Mouse (Mus musculus) gastrocnemius, postnatal 4 days (tissue): ENCODE results near the gene A830031A19Rik. TPM values are rescaled to one million over a fixed set of nuclear protein-coding genes. Genes with fewer than 3 reads are reported as not detected.

Experiments
- DNase-seq, 2 experiments: peaks; one replicate each; pipeline ENCODE4 v3.0.0; 2021 to 2022; ENCODE audit warnings: low spot score in 2 of 2, mixed read lengths in 2 of 2
- long read RNA-seq, 2 experiments: library from polyadenylated mRNA; stranded (forward); transcript quantifications; one replicate each; pipeline ENCODE4 v2.0.0; 2021
- total RNA-seq, 2 experiments: library from RNA; stranded (reverse); gene quantifications; 2 replicates each; pipeline ENCODE4 v1.2.3; 2021

Gene A830031A19Rik
- total RNA-seq = not detected
- long read RNA-seq, experiment 1 = 0 reads
- long read RNA-seq, experiment 2 = 0 reads

GRCm38 (mm10) chr11:24074634-24075104, at the start of gene A830031A19Rik:
A830031A19Rik (minus strand) TSS chr11:24075054.
- DNase-seq = no peak

- DNase-seq = no peak
These were observed 49.1 kb upstream of the A830031A19Rik start for GRCm38 (mm10) chr11:24123991-24124390.

GRCm38 (mm10) chr11:24122899-24123298, 48.0 kb upstream of the A830031A19Rik start:
- DNase-seq = no peak

GRCm38 (mm10) chr11:24121136-24121535, 46.3 kb upstream of the A830031A19Rik start:
- no peak for DNase-seq

- DNase-seq = no peak
These were observed 41.9 kb upstream of the A830031A19Rik start for GRCm38 (mm10) chr11:24116582-24117318.

GRCm38 (mm10) chr11:24116041-24116440, 41.2 kb upstream of the A830031A19Rik start:
- DNase-seq = no peak

GRCm38 (mm10) chr11:24115017-24115752, 40.3 kb upstream of the A830031A19Rik start:
- DNase-seq = no peak

GRCm38 (mm10) chr11:24111720-24112119, 36.9 kb upstream of the A830031A19Rik start:
- DNase-seq = no peak

GRCm38 (mm10) chr11:24110113-24110512, 35.3 kb upstream of the A830031A19Rik start:
- DNase-seq = no peak

- DNase-seq = no peak
These were observed 34.5 kb upstream of the A830031A19Rik start for GRCm38 (mm10) chr11:24109388-24109787.

- DNase-seq = no peak
These were observed 34.1 kb upstream of the A830031A19Rik start for GRCm38 (mm10) chr11:24108974-24109373.

GRCm38 (mm10) chr11:24107414-24107813, 32.6 kb upstream of the A830031A19Rik start:
- DNase-seq = no peak

- DNase-seq = no peak
These were observed 28.4 kb upstream of the A830031A19Rik start for GRCm38 (mm10) chr11:24103128-24103742.

- DNase-seq = no peak
These were observed 27.5 kb upstream of the A830031A19Rik start for GRCm38 (mm10) chr11:24102372-24102771.

GRCm38 (mm10) chr11:24101625-24102024, 26.8 kb upstream of the A830031A19Rik start:
- DNase-seq = no peak

- DNase-seq = no peak
These were observed 25.7 kb upstream of the A830031A19Rik start for GRCm38 (mm10) chr11:24100449-24101070.

- DNase-seq = no peak
These were observed 25.0 kb upstream of the A830031A19Rik start for GRCm38 (mm10) chr11:24099886-24100293.

GRCm38 (mm10) chr11:24099215-24099614, 24.4 kb upstream of the A830031A19Rik start:
- no peak for DNase-seq

GRCm38 (mm10) chr11:24098662-24099061, 23.8 kb upstream of the A830031A19Rik start:
- no peak for DNase-seq

- DNase-seq = no peak
These were observed 23.2 kb upstream of the A830031A19Rik start for GRCm38 (mm10) chr11:24098069-24098468.

GRCm38 (mm10) chr11:24097026-24097425, 22.2 kb upstream of the A830031A19Rik start:
- no peak for DNase-seq
